7 mouse cellular contexts compared by ENCODE assay signal in genomic region chr9:20545151-20545550, GRCm38 (mm10). TPM values are rescaled to one million over a fixed set of nuclear protein-coding genes. Genes with fewer than 3 reads are reported as not detected.
DNase-seq lines count a peak whose midpoint lies in the region; ATAC-seq and TF ChIP-seq lines count a peak whose summit lies in the region.

No protein-coding gene starts in this region.

- 24% methylated on average over 8 of the region's 8 CpGs for WGBS in forebrain, embryonic 11.5 days
- 27% methylated on average over 8 of the region's 8 CpGs for WGBS in hindbrain, embryonic 16.5 days
- 16% methylated on average over 8 of the region's 8 CpGs for WGBS in liver, embryonic 14.5 days (ENCODE audit: insufficient replicate concordance)
- WGBS in neural tube, embryonic 15.5 days: 35% methylated on average over 8 of the region's 8 CpGs

- peak overlapping the region; percentile 76 for H3K4me2 ChIP-seq in forebrain, embryonic 11.5 days (ENCODE audit: low read depth, low read length, severe bottlenecking)
- H3K4me2 ChIP-seq in hindbrain, embryonic 16.5 days (ENCODE audit: low read length): peak overlapping the region; percentile 93
- H3K4me2 ChIP-seq in liver, embryonic 14.5 days (ENCODE audit: low read depth): peak overlapping the region; percentile 63
- peak overlapping the region; percentile 81 for H3K4me2 ChIP-seq in neural tube, embryonic 15.5 days

- peak overlapping the region; percentile 71 for H3K9ac ChIP-seq in forebrain, embryonic 11.5 days (ENCODE audit: low read length)
- H3K9ac ChIP-seq in hindbrain, embryonic 16.5 days (ENCODE audit: low read depth, low read length): peak overlapping the region; percentile 71
- H3K9ac ChIP-seq in liver, embryonic 14.5 days (replicated peaks): no peak overlapping the region; the same call in 1 of the 2 replicates
- H3K9ac ChIP-seq in neural tube, embryonic 15.5 days (replicated peaks): peak overlapping the region; percentile 48

- no peaks in the 10 kb centered on the region for H3K27me3 ChIP-seq in forebrain, embryonic 11.5 days (ENCODE audit: control insufficient read depth, insufficient read depth, low read length)
- peaks cover 2% of the 10 kb centered on the region; the same call in 1 of the 2 replicates for H3K27me3 ChIP-seq in hindbrain, embryonic 16.5 days (replicated peaks; ENCODE audit: control insufficient read depth, insufficient read depth, low read length)
- no peaks in the 10 kb centered on the region for H3K27me3 ChIP-seq in liver, embryonic 14.5 days (ENCODE audit: control insufficient read depth, insufficient read depth, low read length)
- H3K27me3 ChIP-seq in neural tube, embryonic 15.5 days (replicated peaks): 0 out of 2 replicates have a peak, but pooled peaks cover 7% of the 10 kb centered on the region

- H3K36me3 ChIP-seq in forebrain, embryonic 11.5 days (ENCODE audit: control insufficient read depth, insufficient read depth, low read length): no peaks in the 10 kb centered on the region
- H3K36me3 ChIP-seq in hindbrain, embryonic 16.5 days (ENCODE audit: control insufficient read depth, insufficient read depth, low read length): no peaks in the 10 kb centered on the region
- H3K36me3 ChIP-seq in liver, embryonic 14.5 days (replicated peaks; ENCODE audit: control insufficient read depth, insufficient read depth, low read depth): no peaks in the 10 kb centered on the region
- H3K36me3 ChIP-seq in neural tube, embryonic 15.5 days: no peaks in the 10 kb centered on the region

- TF ChIP-seq CTCF in liver, embryonic 14.5 days (IDR thresholded peaks at IDR 0.05; ENCODE audit: low read depth): peak; percentile 55

- peak overlapping the region; percentile 35 for H3K4me3 ChIP-seq in forebrain, embryonic 11.5 days (ENCODE audit: low read depth, low read length)
- H3K4me3 ChIP-seq in hindbrain, embryonic 16.5 days (ENCODE audit: low read length): peak overlapping the region; percentile 51
- peak overlapping the region; percentile 40 to 58; a peak in 3 of 4 replicates for H3K4me3 ChIP-seq in liver, embryonic 14.5 days (ENCODE audit: insufficient read depth in 1 of 2, low read depth in 2 of 2, low read length in 2 of 2)
- peak overlapping the region; percentile 43 for H3K4me3 ChIP-seq in neural tube, embryonic 15.5 days (replicated peaks)

- H3K4me1 ChIP-seq in forebrain, embryonic 11.5 days (replicated peaks; ENCODE audit: control insufficient read depth, insufficient read depth, low read length): peaks cover 3% of the 10 kb centered on the region; the same call in 1 of the 2 replicates
- H3K4me1 ChIP-seq in hindbrain, embryonic 16.5 days (ENCODE audit: control insufficient read depth, insufficient read depth, low read depth, low read length): peaks cover 12% of the 10 kb centered on the region; the same call in 1 of the 2 replicates
- H3K4me1 ChIP-seq in liver, embryonic 14.5 days (replicated peaks; ENCODE audit: control insufficient read depth in 2 of 2, insufficient read depth in 2 of 2, low read length in 1 of 2): peaks cover 0 to 5% of the 10 kb centered on the region in 2 experiments; a peak in 1 of 4 replicates
- peaks cover 19% of the 10 kb centered on the region for H3K4me1 ChIP-seq in neural tube, embryonic 15.5 days

- H3K9me3 ChIP-seq in forebrain, embryonic 11.5 days (ENCODE audit: control insufficient read depth, low read length): no peaks in the 10 kb centered on the region
- H3K9me3 ChIP-seq in hindbrain, embryonic 16.5 days (ENCODE audit: control insufficient read depth, low read length): no peaks in the 10 kb centered on the region
- H3K9me3 ChIP-seq in liver, embryonic 14.5 days (ENCODE audit: control insufficient read depth, low read length): no peaks in the 10 kb centered on the region
- H3K9me3 ChIP-seq in neural tube, embryonic 15.5 days (replicated peaks): no peaks in the 10 kb centered on the region

- peak overlapping the region; percentile 87; the same call in 1 of the 2 replicates for H3K27ac ChIP-seq in forebrain, embryonic 11.5 days (ENCODE audit: low read depth, low read length)
- H3K27ac ChIP-seq in hindbrain, embryonic 16.5 days (ENCODE audit: low read depth, low read length): peak overlapping the region; percentile 89
- H3K27ac ChIP-seq in liver, embryonic 14.5 days: no peak overlapping the region
- peak overlapping the region; percentile 88 for H3K27ac ChIP-seq in neural tube, embryonic 15.5 days (replicated peaks)

- no peak for TF ChIP-seq EP300 in liver, embryonic 14.5 days (IDR thresholded peaks at IDR 0.05; ENCODE audit: low read depth)

- ATAC-seq in forebrain, embryonic 11.5 days (replicated peaks; ENCODE audit: low FRiP score): no peak
- peak; percentile 47; the same call in 1 of the 2 replicates for ATAC-seq in hindbrain, embryonic 16.5 days
- ATAC-seq in liver, embryonic 14.5 days (ENCODE audit: insufficient read depth): peak; percentile 25; the same call in 1 of the 2 replicates
- peak; percentile 46; the same call in 1 of the 2 replicates for ATAC-seq in neural tube, embryonic 15.5 days (ENCODE audit: low FRiP score)

- peak; percentile 58 for DNase-seq in ES-CJ7 (ENCODE audit: low read depth, low spot score)
- DNase-seq in brain, adult 2 months (ENCODE audit: low read depth, low spot score): peak; percentile 79
- no peak for DNase-seq in forebrain, embryonic 11.5 days (ENCODE audit: low spot score)
- DNase-seq in liver, embryonic 14.5 days (ENCODE audit: low read depth in 3 of 3, low spot score in 3 of 3): peak in 2 of 3 experiments; percentile 31 to 36
- no peak for DNase-seq in ovary, postnatal 36 days (ENCODE audit: low spot score)

RNA-seq across cellular contexts. Expression of gene Zfp266, which starts 23.9 kb away (rescaled TPM):
- 142 and 161 TPM in 2 replicates for polyA plus RNA-seq in forebrain, embryonic 11.5 days (2014; fragmentation: Nextera tagmentation; extraction: Ambion mirVana)
- polyA plus RNA-seq in hindbrain, embryonic 16.5 days (2015; fragmentation: Nextera tagmentation; extraction: Ambion mirVana): 84.6 and 91.4 TPM in 2 replicates
- 3.6 and 5.0 TPM in 2 replicates for polyA plus RNA-seq in liver, embryonic 14.5 days (2012; rRNA removed)
- polyA plus RNA-seq in liver, embryonic 14.5 days (2014; fragmentation: Nextera tagmentation; extraction: Ambion mirVana): 8.7 and 10.8 TPM in 2 replicates
- 82.9 and 91.7 TPM in 2 replicates for polyA plus RNA-seq in neural tube, embryonic 15.5 days (2015; fragmentation: Nextera tagmentation; extraction: Ambion mirVana)

RNA-seq across cellular contexts. Expression of gene Zfp846, which starts 35.9 kb away (rescaled TPM):
- polyA plus RNA-seq in forebrain, embryonic 11.5 days (2014; fragmentation: Nextera tagmentation; extraction: Ambion mirVana): 22.2 and 24.4 TPM in 2 replicates
- polyA plus RNA-seq in hindbrain, embryonic 16.5 days (2015; fragmentation: Nextera tagmentation; extraction: Ambion mirVana): 41.7 and 43.4 TPM in 2 replicates
- polyA plus RNA-seq in liver, embryonic 14.5 days (2012; rRNA removed): 1.0 and 1.6 TPM in 2 replicates
- 1.9 and 2.3 TPM in 2 replicates for polyA plus RNA-seq in liver, embryonic 14.5 days (2014; fragmentation: Nextera tagmentation; extraction: Ambion mirVana)
- 38.6 and 44.8 TPM in 2 replicates for polyA plus RNA-seq in neural tube, embryonic 15.5 days (2015; fragmentation: Nextera tagmentation; extraction: Ambion mirVana)

RNA-seq across cellular contexts. Expression of gene Zfp426, which starts 52.6 kb away (rescaled TPM):
- 29.1 and 35.4 TPM in 2 replicates for polyA plus RNA-seq in forebrain, embryonic 11.5 days (2014; fragmentation: Nextera tagmentation; extraction: Ambion mirVana)
- 31.6 and 33.9 TPM in 2 replicates for polyA plus RNA-seq in hindbrain, embryonic 16.5 days (2015; fragmentation: Nextera tagmentation; extraction: Ambion mirVana)
- polyA plus RNA-seq in liver, embryonic 14.5 days (2012; rRNA removed): 2.4 and 3.4 TPM in 2 replicates
- polyA plus RNA-seq in liver, embryonic 14.5 days (2014; fragmentation: Nextera tagmentation; extraction: Ambion mirVana): 7.2 and 7.3 TPM in 2 replicates
- polyA plus RNA-seq in neural tube, embryonic 15.5 days (2015; fragmentation: Nextera tagmentation; extraction: Ambion mirVana): 30.3 and 32.7 TPM in 2 replicates

Comparison
In these comparisons a context has a peak if more than half of its experiments do, and no peak if none do; other contexts are left out.
1. DNase-seq: peak in ES-CJ7 (single experiment), brain, adult 2 months (single experiment) and liver, embryonic 14.5 days (2 of 3); none in forebrain, embryonic 11.5 days (single experiment) and ovary, postnatal 36 days (single experiment).
2. Peak in every context shown above with its lines, with median percentiles within 50 percentile points of each other: H3K4me2 ChIP-seq and H3K4me3 ChIP-seq.